Mouse (Mus musculus): ENCODE measurements at regions not wholly inside any gene's neighbourhood (a gene's known extent, or its start where the extent isn't known, plus 50 kb on each side); places are given as distances from the start of the nearest gene placed in this dataset.

DNA sequence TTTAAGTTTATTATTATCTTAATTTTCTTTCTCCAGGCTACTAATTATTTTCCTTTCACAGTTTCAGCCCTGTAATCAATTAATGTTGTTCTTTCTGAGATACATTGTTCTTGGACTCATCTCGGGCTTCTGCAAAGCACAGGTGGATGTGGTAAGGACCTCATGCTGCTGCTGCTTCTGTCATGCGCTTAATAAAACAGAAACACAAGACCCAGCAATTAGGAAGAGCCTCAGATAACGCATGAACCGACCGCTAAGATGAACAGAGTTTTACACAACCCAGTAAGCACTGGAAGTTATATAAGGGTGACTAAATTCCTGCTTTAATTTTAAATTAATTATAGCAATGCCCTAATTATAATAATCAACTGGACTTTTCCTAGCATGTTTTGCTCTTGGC lies 70.7 kb upstream of the Gk2 start:
- no peak for DNase-seq (ENCODE audit: low spot score)
